Mouse (Mus musculus) ES-Bruce4 (cell line): Measurements from ENCODE around the gene Amotl2. TPM values are rescaled to one million over a fixed set of nuclear protein-coding genes. Genes with fewer than 3 reads are reported as not detected.

Experiments used
- H3K27ac ChIP-seq: 2 replicates; pipeline ENCODE4 v1.5.1; 2012; ENCODE audit warnings: low read length, inconsistent platforms; ENCODE audit not compliant: insufficient read depth
- H3K27me3 ChIP-seq: 2 replicates; pipeline ENCODE4 v1.6.1; 2012; ENCODE audit warnings: mild to moderate bottlenecking, low read length, inconsistent platforms; ENCODE audit not compliant: control insufficient read depth, poor library complexity, insufficient read depth, severe bottlenecking
- H3K36me3 ChIP-seq: 2 replicates; pipeline ENCODE4 v1.6.1; 2012; ENCODE audit warnings: inconsistent platforms, mild to moderate bottlenecking, low read length, moderate library complexity; ENCODE audit not compliant: control insufficient read depth, poor library complexity, insufficient read depth, severe bottlenecking
- H3K4me1 ChIP-seq: one replicate; pipeline ENCODE4 v1.8.1; 2011; ENCODE audit warnings: low read length; ENCODE audit not compliant: control insufficient read depth, insufficient read depth
- H3K4me3 ChIP-seq: 2 replicates; pipeline ENCODE4 v1.5.1; 2011; ENCODE audit warnings: low read depth, mild to moderate bottlenecking, low read length
- H3K9ac ChIP-seq: 2 replicates; pipeline ENCODE4 v1.6.1; 2012; ENCODE audit warnings: low read depth, mild to moderate bottlenecking, inconsistent platforms; ENCODE audit not compliant: poor library complexity, severe bottlenecking
- H3K9me3 ChIP-seq: replicated peaks from 2 replicates; pipeline ENCODE4 v1.6.1; 2012; ENCODE audit warnings: mild to moderate bottlenecking, low read length, inconsistent platforms; ENCODE audit not compliant: control insufficient read depth, poor library complexity, insufficient read depth, severe bottlenecking
- CTCF ChIP-seq: IDR thresholded peaks from one replicate; pipeline ENCODE4 v1.8.1; 2011; ENCODE audit warnings: low read depth, low read length
- EP300 ChIP-seq: IDR thresholded peaks from 2 replicates; pipeline ENCODE4 v1.6.1; 2011; ENCODE audit warnings: low read depth, low read length; ENCODE audit not compliant: insufficient read depth
- POLR2A ChIP-seq: IDR thresholded peaks from one replicate; pipeline ENCODE4 v1.8.1; 2011; ENCODE audit warnings: low read length; ENCODE audit not compliant: insufficient read depth
- polyA plus RNA-seq: library from polyadenylated mRNA; stranded (reverse); fragments of >200 nt; gene quantifications from 2 replicates; pipeline ENCODE4 v1.2.4, GENCODE M21; 2011; ENCODE audit warnings: low read depth; ENCODE audit not compliant: missing spikeins, insufficient read depth, insufficient read length

Amotl2 gene
- polyA plus RNA-seq, 1 experiment = 227 TPM

GRCm38 (mm10) chr9:102725958-102726654, 9.6 kb downstream of the Amotl2 start:
- Histone ChIP-seq H3K36me3 (peaks cover 86% of the 10 kb centered on the region), H3K4me3 (no peak overlapping the region; the same call in 1 of the 2 replicates), H3K9me3 (no peaks in the 10 kb centered on the region), H3K27me3 (no peaks in the 10 kb centered on the region), H3K4me1 (peaks cover 25% of the 10 kb centered on the region), H3K9ac (no peak overlapping the region), H3K27ac (peak overlapping the region; percentile 94)
- no peak for TF ChIP-seq CTCF
- peak; percentile 98 for TF ChIP-seq EP300

- Histone ChIP-seq H3K27me3 (no peaks in the 10 kb centered on the region), H3K4me1 (peaks cover 24% of the 10 kb centered on the region), H3K9ac (peak overlapping the region; percentile 25; the same call in 1 of the 2 replicates), H3K4me3 (no peak overlapping the region), H3K9me3 (no peaks in the 10 kb centered on the region), H3K27ac (peak overlapping the region; percentile 69), H3K36me3 (peaks cover 87% of the 10 kb centered on the region)
- no peak for TF ChIP-seq EP300
- TF ChIP-seq CTCF = no peak
- no peak for TF ChIP-seq POLR2A
Measured at GRCm38 (mm10) chr9:102726811-102727210, 10.3 kb downstream of the Amotl2 start.

GRCm38 (mm10) chr9:102727662-102728468, 11.4 kb downstream of the Amotl2 start:
- Histone ChIP-seq H3K27ac (no peak overlapping the region), H3K4me1 (peaks cover 21% of the 10 kb centered on the region), H3K9me3 (no peaks in the 10 kb centered on the region), H3K36me3 (peaks cover 86% of the 10 kb centered on the region), H3K9ac (0 out of 2 replicates have a peak overlapping the region, but pooled peaks have one; percentile 3), H3K4me3 (peak overlapping the region; percentile 13), H3K27me3 (no peaks in the 10 kb centered on the region)
- TF ChIP-seq CTCF (no peak), POLR2A (no peak), EP300 (no peak)

GRCm38 (mm10) chr9:102728469-102728747, 11.9 kb downstream of the Amotl2 start:
- Histone ChIP-seq H3K4me1 (peaks cover 21% of the 10 kb centered on the region), H3K27me3 (no peaks in the 10 kb centered on the region), H3K9ac (no peak overlapping the region), H3K36me3 (peaks cover 84% of the 10 kb centered on the region), H3K4me3 (peak overlapping the region; percentile 13), H3K27ac (no peak overlapping the region), H3K9me3 (no peaks in the 10 kb centered on the region)
- TF ChIP-seq EP300 (no peak), CTCF (no peak), POLR2A (no peak)

- TF ChIP-seq POLR2A = no peak
- no peak for TF ChIP-seq EP300
- no peak for TF ChIP-seq CTCF
- Histone ChIP-seq H3K36me3 (peaks cover 81% of the 10 kb centered on the region), H3K27ac (no peak overlapping the region), H3K9ac (no peak overlapping the region), H3K27me3 (no peaks in the 10 kb centered on the region), H3K4me3 (no peak overlapping the region), H3K4me1 (peaks cover 13% of the 10 kb centered on the region), H3K9me3 (no peaks in the 10 kb centered on the region)
Measured at GRCm38 (mm10) chr9:102729093-102729845, 12.8 kb downstream of the Amotl2 start.
